Mouse (Mus musculus) heart, adult 18-20 months (tissue): ENCODE measurements around the gene Fam98b. TPM values are rescaled to one million over a fixed set of nuclear protein-coding genes. Genes with fewer than 3 reads are reported as not detected.

Source experiments
- DNase-seq, 2 experiments: peaks; one replicate each; pipeline ENCODE4 v3.0.0; 2021 to 2022; ENCODE audit warnings: mixed read lengths in 1 of 2
- total RNA-seq, 2 experiments: library from RNA; stranded (reverse); gene quantifications; 2 replicates each; pipeline ENCODE4 v1.2.3; 2021

Fam98b gene
- total RNA-seq, 2 experiments from 2014 or later: 21.3 to 23.4 TPM

DNA sequence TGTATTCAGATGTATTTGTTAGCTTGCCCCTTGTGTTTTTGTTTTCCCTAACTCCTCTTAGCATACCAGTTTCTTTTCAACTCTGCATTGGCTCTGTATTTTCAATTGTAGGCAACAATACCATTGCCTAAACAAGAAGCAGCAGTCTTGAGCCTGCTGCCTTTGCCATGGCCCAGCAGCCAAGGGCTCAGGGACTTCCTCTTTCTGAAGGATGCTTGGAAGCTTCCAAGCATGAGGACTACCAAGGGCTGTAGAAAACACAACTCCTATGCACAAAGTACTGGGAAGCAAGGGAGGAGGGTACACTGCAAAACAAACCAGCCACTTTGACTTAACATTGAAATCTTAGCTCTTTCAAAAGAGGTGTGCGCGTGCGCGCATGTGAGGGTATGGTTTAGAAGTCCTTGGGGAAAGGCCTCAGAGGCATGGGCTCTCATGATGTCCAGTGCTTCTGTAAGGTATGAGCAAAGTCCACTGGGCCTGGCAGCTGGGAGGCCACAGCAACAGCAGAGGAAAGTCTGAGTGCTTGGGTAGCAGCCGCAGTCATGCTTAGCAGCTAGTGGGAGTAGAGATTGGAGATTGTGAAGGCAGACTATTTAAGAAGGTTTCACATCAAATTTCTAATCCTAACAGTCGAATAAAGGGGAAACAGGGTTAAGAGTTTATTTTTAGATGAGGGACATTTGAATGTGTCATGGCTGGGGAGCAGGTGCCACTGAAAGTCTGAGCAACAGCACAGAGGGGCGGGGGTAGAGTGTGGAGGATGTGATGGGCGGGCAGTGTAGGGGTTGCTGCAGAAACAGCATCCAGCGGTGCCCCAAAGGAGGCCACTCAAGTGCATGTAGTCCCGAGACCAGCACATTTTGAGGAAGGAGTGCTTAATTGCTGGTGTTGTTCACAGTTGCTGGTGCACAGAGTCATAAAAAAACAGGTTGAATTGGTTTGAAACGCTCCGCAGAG, 54.1 kb downstream of the Fam98b start:
- peak in 1 of 2 experiments; percentile 32 for DNase-seq

DNA sequence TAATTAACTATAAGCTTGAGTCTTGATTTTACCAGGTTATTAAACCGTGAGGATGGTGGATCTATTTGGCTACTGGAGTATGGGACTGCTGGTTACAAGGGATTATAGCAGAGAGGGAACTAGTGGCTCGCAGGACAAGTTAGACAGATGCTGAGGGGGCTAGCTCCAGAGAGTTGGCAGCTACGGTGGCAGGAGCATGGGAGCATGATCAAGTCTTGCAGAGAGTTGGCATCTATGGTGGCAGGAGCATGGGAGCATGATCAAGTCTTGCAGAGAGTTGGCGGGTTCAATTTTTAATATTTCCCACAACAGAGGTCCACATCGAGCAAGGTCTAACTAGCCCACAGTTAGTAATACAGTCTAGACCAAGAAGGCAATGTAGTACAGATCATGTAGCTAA, 55.4 kb downstream of the Fam98b start:
- DNase-seq: no peak

- no peak for DNase-seq
Observed at GRCm38 (mm10) chr2:117307959-117308358, 58.4 kb downstream of the Fam98b start.

GRCm38 (mm10) chr2:117309046-117309445, 59.5 kb downstream of the Fam98b start:
- no peak for DNase-seq

- DNase-seq: no peak
Observed at GRCm38 (mm10) chr2:117311349-117311748, 61.8 kb downstream of the Fam98b start.

GRCm38 (mm10) chr2:117312030-117312429, 62.5 kb downstream of the Fam98b start:
- no peak for DNase-seq

DNA sequence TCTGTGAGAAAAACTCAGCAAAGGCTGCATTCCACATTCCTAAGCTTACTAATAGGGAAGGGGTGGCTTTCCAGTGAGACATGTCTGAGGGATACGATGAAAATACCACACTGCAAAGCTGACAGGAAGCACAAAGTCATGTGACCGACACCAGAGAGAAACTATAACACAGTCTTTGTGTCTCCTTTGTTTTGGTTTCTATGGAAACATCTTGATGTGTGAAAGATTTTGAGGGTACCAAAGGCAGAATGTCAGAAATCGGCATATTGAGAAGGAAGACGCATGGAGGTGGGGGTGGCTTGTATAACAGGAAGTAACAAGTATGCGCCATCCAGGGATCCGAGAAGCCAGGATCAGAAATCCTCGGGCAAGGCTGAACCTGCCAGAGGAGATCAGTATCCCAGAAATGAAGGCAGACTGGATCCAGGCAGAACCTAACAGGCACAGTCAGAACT, 62.9 kb downstream of the Fam98b start:
- DNase-seq: no peak

GRCm38 (mm10) chr2:117313586-117314235, 64.2 kb downstream of the Fam98b start:
- DNase-seq: no peak

GRCm38 (mm10) chr2:117318991-117319390, 69.5 kb downstream of the Fam98b start:
- DNase-seq: no peak

Other genes starting within 250 kb of the Fam98b start
- 10 to 100 TPM; 13.6 to 14.4 TPM for gene Spred1, start 128.4 kb upstream of the Fam98b start, total RNA-seq
- gene Rasgrp1, start 93.3 kb downstream of the Fam98b start, total RNA-seq: 1 to 10 TPM in 1 of 2 experiments, under 1 TPM in 1; 0.22 to 1.7 TPM